Mouse (Mus musculus) cerebellum, adult 9-11 months (tissue): ENCODE results near the gene Itpripl2.

Experiments
- DNase-seq: peaks from one replicate; pipeline ENCODE4 v3.0.0; 2022

The Itpripl2 gene

GRCm38 (mm10) chr7:118441535-118441934 is 50.2 kb downstream of the Itpripl2 start:
- DNase-seq, result no peak

- DNase-seq, result no peak
These were observed 54.5 kb downstream of the Itpripl2 start for GRCm38 (mm10) chr7:118437101-118437802.
